Mouse (Mus musculus) forebrain, embryonic 15.5 days (tissue): ENCODE data around the gene Ap3b1. TPM values are rescaled to one million over a fixed set of nuclear protein-coding genes. Genes with fewer than 3 reads are reported as not detected.
A peak's percentile ranks its signal among the peaks of the same experiment; 100 is the strongest.

Source experiments
- ATAC-seq: fragments of 200-750 bp; cut with Nextera tagmentation; replicated peaks from 2 replicates; pipeline ENCODE4 v1.8.0; 2017; ENCODE audit warnings: mild to moderate bottlenecking, moderate TSS enrichment, moderate library complexity
- H3K27ac ChIP-seq: fragments of 300-500 bp; sonication (generic); replicated peaks from 2 replicates; pipeline ENCODE4 v1.5.1; 2015; ENCODE audit warnings: mild to moderate bottlenecking, inconsistent platforms
- H3K27me3 ChIP-seq: fragments of 300-500 bp; sonication (generic); 2 replicates; pipeline ENCODE4 v1.6.1; 2015; ENCODE audit warnings: inconsistent platforms
- H3K36me3 ChIP-seq: fragments of 300-500 bp; sonication (generic); 2 replicates; pipeline ENCODE4 v1.6.1; 2015; ENCODE audit warnings: mild to moderate bottlenecking, inconsistent platforms
- H3K4me1 ChIP-seq: fragments of 300-500 bp; sonication (generic); 2 replicates; pipeline ENCODE4 v1.6.1; 2015; ENCODE audit warnings: inconsistent platforms
- H3K4me2 ChIP-seq: fragments of 300-500 bp; sonication (generic); replicated peaks from 2 replicates; pipeline ENCODE4 v1.6.1; 2015; ENCODE audit warnings: mild to moderate bottlenecking, inconsistent platforms
- H3K4me3 ChIP-seq: fragments of 300-500 bp; sonication (generic); 2 replicates; pipeline ENCODE4 v1.5.1; 2015; ENCODE audit warnings: mild to moderate bottlenecking, inconsistent platforms
- H3K9ac ChIP-seq: fragments of 300-500 bp; sonication (generic); replicated peaks from 2 replicates; pipeline ENCODE4 v1.6.1; 2015; ENCODE audit warnings: mild to moderate bottlenecking, inconsistent platforms
- H3K9me3 ChIP-seq: fragments of 300-500 bp; sonication (generic); 2 replicates; pipeline ENCODE4 v1.6.1; 2016; ENCODE audit warnings: inconsistent platforms
- WGBS: fragments of 180-500 bp; shearing (Covaris S2); methylation state at CpG from one replicate; pipeline ENCODE4 v1.1.7; 2015; ENCODE audit warnings: mixed read lengths; 5-methylcytosine and 5-hydroxymethylcytosine counted together
- polyA plus RNA-seq: library from polyadenylated mRNA; unstranded; fragments of >200 nt; fragmentation: Nextera tagmentation; extraction: Ambion mirVana; gene quantifications from 2 replicates; pipeline ENCODE4 v1.2.1, GENCODE M21; 2015

Ap3b1 gene
- polyA plus RNA-seq, 1 experiment from 2014 or later, result 34.3 TPM

DNA sequence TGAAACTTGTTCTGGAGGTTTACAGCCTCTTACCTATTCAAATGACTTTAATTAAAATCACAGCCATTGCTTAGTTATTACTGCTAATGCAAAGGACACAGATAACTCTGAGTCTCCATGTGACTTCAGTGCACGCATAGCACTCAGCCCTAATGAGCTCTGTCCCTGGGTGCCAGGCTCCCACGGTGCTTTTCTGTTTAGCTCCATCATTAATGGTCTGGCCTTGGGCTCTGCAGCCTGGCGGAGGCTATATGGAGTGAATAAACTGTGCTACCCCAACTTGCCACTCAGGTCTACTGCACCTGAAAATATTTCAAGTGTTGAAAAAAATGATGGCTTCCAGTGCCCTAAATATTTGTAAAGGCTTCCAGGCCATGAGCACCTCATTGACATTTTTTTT, 190.8 kb downstream of the Ap3b1 start:
- H3K9me3 ChIP-seq, result no peaks in the 10 kb centered on the region
- peaks cover 4% of the 10 kb centered on the region; the same call in 1 of the 2 replicates for H3K27me3 ChIP-seq
- WGBS, result 9% methylated on average over 3 of the region's 3 CpGs
- H3K4me2 ChIP-seq, result no peak overlapping the region
- no peak overlapping the region for H3K27ac ChIP-seq
- no peak overlapping the region for H3K9ac ChIP-seq
- no peak overlapping the region for H3K4me3 ChIP-seq
- H3K4me1 ChIP-seq, result peaks cover 41% of the 10 kb centered on the region
- H3K36me3 ChIP-seq, result no peaks in the 10 kb centered on the region
- peak; percentile 82 for ATAC-seq

DNA sequence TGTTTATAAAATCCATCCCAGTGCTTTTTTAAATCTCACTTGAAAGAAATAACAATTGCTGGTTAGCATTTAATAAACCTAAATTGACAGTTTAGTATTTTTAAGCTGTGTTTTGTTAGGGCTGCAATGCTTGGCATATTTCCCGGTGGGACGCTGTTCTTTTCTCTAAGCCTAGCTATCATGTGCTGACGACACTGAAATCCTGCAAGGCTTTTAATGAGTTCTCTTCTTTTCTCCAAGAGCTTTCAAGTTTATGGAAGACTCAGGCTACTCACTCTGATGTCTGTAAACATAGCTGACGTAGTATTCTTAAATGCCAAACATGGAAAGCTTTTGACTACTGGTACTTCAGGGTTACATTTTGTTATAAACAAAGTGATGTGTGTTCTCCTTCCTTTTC, 191.3 kb downstream of the Ap3b1 start:
- ATAC-seq, result peak; percentile 49
- no peaks in the 10 kb centered on the region for H3K9me3 ChIP-seq
- H3K4me2 ChIP-seq, result no peak overlapping the region
- peaks cover 38% of the 10 kb centered on the region for H3K4me1 ChIP-seq
- peaks cover 4% of the 10 kb centered on the region; the same call in 1 of the 2 replicates for H3K27me3 ChIP-seq
- no peak overlapping the region for H3K9ac ChIP-seq
- no peak overlapping the region for H3K27ac ChIP-seq
- no peak overlapping the region for H3K4me3 ChIP-seq
- no peaks in the 10 kb centered on the region for H3K36me3 ChIP-seq
- WGBS, result 8% methylated on average over 4 of the region's 4 CpGs

- Histone ChIP-seq H3K36me3 (no peaks in the 10 kb centered on the region), H3K27ac (no peak overlapping the region), H3K9ac (no peak overlapping the region), H3K4me3 (no peak overlapping the region), H3K27me3 (peaks cover 4% of the 10 kb centered on the region; the same call in 1 of the 2 replicates), H3K9me3 (no peaks in the 10 kb centered on the region), H3K4me2 (no peak overlapping the region), H3K4me1 (peaks cover 26% of the 10 kb centered on the region)
- 2% methylated on average over 3 of the region's 3 CpGs for WGBS
- ATAC-seq, result peak; percentile 80; the same call in 1 of the 2 replicates
Observed at GRCm38 (mm10) chr13:94560011-94560410, 201.3 kb downstream of the Ap3b1 start.

GRCm38 (mm10) chr13:94560878-94561277, 202.1 kb downstream of the Ap3b1 start:
- no peaks in the 10 kb centered on the region for H3K9me3 ChIP-seq
- H3K4me2 ChIP-seq, result no peak overlapping the region
- no peak overlapping the region for H3K27ac ChIP-seq
- 26% methylated on average over 11 of the region's 11 CpGs for WGBS
- no peak overlapping the region for H3K4me3 ChIP-seq
- H3K9ac ChIP-seq, result no peak overlapping the region
- ATAC-seq, result no peak
- H3K4me1 ChIP-seq, result peaks cover 35% of the 10 kb centered on the region
- no peaks in the 10 kb centered on the region for H3K36me3 ChIP-seq
- H3K27me3 ChIP-seq, result peaks cover 4% of the 10 kb centered on the region; the same call in 1 of the 2 replicates

DNA sequence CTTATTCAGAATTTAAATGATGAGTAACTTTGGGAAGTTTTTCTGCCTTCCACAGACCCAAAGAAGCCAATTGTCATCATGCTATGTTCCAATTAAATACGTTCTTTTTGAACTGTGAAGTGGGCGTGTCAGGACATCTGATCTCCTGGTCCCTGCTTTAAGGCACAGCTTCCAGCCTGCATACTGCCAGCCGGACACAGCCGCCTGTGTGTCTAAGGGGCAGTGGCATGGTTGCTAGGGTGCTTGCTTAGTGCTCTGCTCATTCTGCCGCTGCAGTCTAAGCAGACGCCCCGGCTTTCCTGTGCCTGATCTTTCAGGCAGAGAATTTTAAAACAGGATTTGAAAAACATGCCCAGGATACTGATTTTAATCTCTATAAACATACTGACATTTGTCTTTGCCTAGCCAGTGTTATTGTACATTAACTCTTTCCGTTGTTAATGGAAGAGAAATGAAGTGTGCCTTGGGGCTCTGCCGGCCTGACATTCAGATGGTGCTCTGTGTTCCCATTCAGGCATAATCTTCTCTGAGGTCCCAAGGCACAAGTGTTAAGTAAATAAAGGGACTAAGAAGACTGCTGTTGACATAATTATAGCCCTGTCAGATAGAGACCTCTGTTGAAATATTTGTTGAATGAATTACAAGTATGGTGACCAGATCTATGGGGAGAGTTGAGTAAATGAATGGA, 204.0 kb downstream of the Ap3b1 start:
- Histone ChIP-seq H3K4me1 (peaks cover 36% of the 10 kb centered on the region), H3K27ac (no peak overlapping the region), H3K36me3 (no peaks in the 10 kb centered on the region), H3K27me3 (peaks cover 4% of the 10 kb centered on the region; the same call in 1 of the 2 replicates), H3K4me2 (no peak overlapping the region), H3K4me3 (no peak overlapping the region), H3K9ac (no peak overlapping the region), H3K9me3 (no peaks in the 10 kb centered on the region)
- 28% methylated on average over 9 of the region's 9 CpGs for WGBS
- 0 out of 2 replicates have a peak, but pooled peaks have one; percentile 31 for ATAC-seq

DNA sequence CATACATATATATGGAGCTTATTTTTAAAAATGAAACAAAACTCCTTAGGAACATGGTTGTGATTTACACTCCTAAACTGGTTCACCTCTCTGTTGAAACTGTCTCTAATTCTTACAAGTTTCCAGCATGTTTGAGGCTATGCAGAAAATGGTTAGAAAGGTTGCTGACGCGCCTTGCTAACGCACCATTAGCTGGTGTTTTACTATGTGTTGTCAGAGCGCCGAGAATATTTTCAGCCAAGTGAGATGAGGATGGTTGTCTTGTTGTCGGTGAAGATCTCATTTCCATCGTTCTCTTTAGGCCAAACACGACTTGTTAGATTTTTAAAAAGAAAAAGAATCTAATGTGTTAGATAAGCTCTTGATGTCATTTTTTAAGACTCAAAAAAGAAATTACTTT, 205.1 kb downstream of the Ap3b1 start:
- WGBS, result 49% methylated on average over 8 of the region's 8 CpGs
- no peak overlapping the region for H3K4me3 ChIP-seq
- peaks cover 4% of the 10 kb centered on the region; the same call in 1 of the 2 replicates for H3K27me3 ChIP-seq
- no peak overlapping the region for H3K4me2 ChIP-seq
- H3K9ac ChIP-seq, result no peak overlapping the region
- peaks cover 36% of the 10 kb centered on the region for H3K4me1 ChIP-seq
- H3K27ac ChIP-seq, result no peak overlapping the region
- no peak for ATAC-seq
- no peaks in the 10 kb centered on the region for H3K36me3 ChIP-seq
- no peaks in the 10 kb centered on the region for H3K9me3 ChIP-seq

- no peak overlapping the region for H3K4me3 ChIP-seq
- peak overlapping the region; percentile 29; the same call in 1 of the 2 replicates for H3K27ac ChIP-seq
- H3K4me2 ChIP-seq, result 0 out of 2 replicates have a peak overlapping the region, but pooled peaks have one; percentile 3
- peaks cover 4% of the 10 kb centered on the region; the same call in 1 of the 2 replicates for H3K27me3 ChIP-seq
- peak; percentile 24; the same call in 1 of the 2 replicates for ATAC-seq
- peaks cover 36% of the 10 kb centered on the region for H3K4me1 ChIP-seq
- WGBS, result 12% methylated on average over 13 of the region's 13 CpGs
- H3K36me3 ChIP-seq, result no peaks in the 10 kb centered on the region
- no peak overlapping the region for H3K9ac ChIP-seq
- H3K9me3 ChIP-seq, result no peaks in the 10 kb centered on the region
Observed at GRCm38 (mm10) chr13:94564351-94564994, 205.7 kb downstream of the Ap3b1 start.

DNA sequence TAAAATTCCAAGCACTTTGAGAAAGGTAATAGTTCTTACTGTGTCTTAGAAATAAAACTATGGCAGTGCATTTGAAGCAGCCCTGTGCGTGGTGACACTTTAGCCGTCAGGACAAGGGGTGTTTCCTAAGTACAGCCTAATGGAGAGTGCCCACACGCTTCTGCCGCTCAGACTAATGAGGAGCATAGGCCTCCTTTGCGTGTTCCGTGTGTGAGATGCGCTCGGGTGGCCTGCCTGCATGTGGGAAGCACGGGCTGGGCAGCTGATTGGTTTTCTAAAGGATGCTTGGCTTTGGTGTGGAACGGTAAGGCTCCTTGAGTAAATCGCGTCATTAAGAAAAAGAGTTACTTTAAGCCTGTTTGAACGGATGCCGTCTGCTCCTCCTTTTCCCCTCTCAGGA, 206.4 kb downstream of the Ap3b1 start:
- no peak for ATAC-seq
- H3K9ac ChIP-seq, result no peak overlapping the region
- H3K27ac ChIP-seq, result peak overlapping the region; percentile 25
- H3K4me1 ChIP-seq, result peaks cover 36% of the 10 kb centered on the region
- no peak overlapping the region for H3K4me2 ChIP-seq
- peaks cover 4% of the 10 kb centered on the region; the same call in 1 of the 2 replicates for H3K27me3 ChIP-seq
- no peaks in the 10 kb centered on the region for H3K9me3 ChIP-seq
- no peaks in the 10 kb centered on the region for H3K36me3 ChIP-seq
- no peak overlapping the region for H3K4me3 ChIP-seq
- WGBS, result 52% methylated on average over 14 of the region's 14 CpGs

DNA sequence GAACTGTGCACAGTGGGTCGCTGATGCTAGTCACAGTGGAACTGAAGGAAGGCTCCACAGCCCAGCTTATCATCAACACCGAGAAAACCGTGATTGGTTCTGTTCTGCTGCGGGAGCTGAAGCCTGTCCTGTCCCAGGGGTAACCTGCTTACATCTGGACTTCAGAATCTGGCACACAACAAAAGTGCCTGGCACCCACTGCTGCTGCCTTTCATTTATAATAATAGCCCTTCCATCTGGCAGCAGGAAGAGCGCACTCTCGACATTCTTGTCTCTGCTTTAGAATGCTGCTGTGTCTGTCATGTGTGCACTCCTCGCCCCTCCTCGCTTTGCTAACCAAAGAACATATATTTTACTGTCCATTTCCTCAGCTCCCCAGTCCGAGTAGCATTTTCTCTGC, 206.9 kb downstream of the Ap3b1 start:
- no peak overlapping the region for H3K4me2 ChIP-seq
- no peaks in the 10 kb centered on the region for H3K9me3 ChIP-seq
- ATAC-seq, result no peak; the same call in 1 of the 2 replicates
- no peak overlapping the region for H3K9ac ChIP-seq
- 46% methylated on average over 9 of the region's 9 CpGs for WGBS
- peak overlapping the region; percentile 25 for H3K27ac ChIP-seq
- no peaks in the 10 kb centered on the region for H3K36me3 ChIP-seq
- H3K27me3 ChIP-seq, result peaks cover 4% of the 10 kb centered on the region; the same call in 1 of the 2 replicates
- peaks cover 36% of the 10 kb centered on the region for H3K4me1 ChIP-seq
- H3K4me3 ChIP-seq, result no peak overlapping the region

GRCm38 (mm10) chr13:94567739-94568138, 209.0 kb downstream of the Ap3b1 start:
- 76% methylated on average over 6 of the region's 6 CpGs for WGBS
- no peak overlapping the region for H3K9ac ChIP-seq
- peaks cover 4% of the 10 kb centered on the region; the same call in 1 of the 2 replicates for H3K27me3 ChIP-seq
- no peak overlapping the region for H3K4me3 ChIP-seq
- H3K36me3 ChIP-seq, result no peaks in the 10 kb centered on the region
- peaks cover 27% of the 10 kb centered on the region for H3K4me1 ChIP-seq
- ATAC-seq, result no peak
- H3K4me2 ChIP-seq, result no peak overlapping the region
- H3K9me3 ChIP-seq, result no peaks in the 10 kb centered on the region
- no peak overlapping the region for H3K27ac ChIP-seq

GRCm38 (mm10) chr13:94571001-94571400, 212.2 kb downstream of the Ap3b1 start:
- H3K9me3 ChIP-seq, result no peaks in the 10 kb centered on the region
- no peak overlapping the region for H3K9ac ChIP-seq
- H3K27ac ChIP-seq, result no peak overlapping the region
- H3K4me3 ChIP-seq, result no peak overlapping the region
- no peaks in the 10 kb centered on the region for H3K36me3 ChIP-seq
- no peak overlapping the region for H3K4me2 ChIP-seq
- no peaks in the 10 kb centered on the region for H3K27me3 ChIP-seq
- no peak for ATAC-seq
- H3K4me1 ChIP-seq, result peaks cover 14% of the 10 kb centered on the region
- 85% methylated on average over 10 of the region's 10 CpGs for WGBS

- H3K9me3 ChIP-seq, result no peaks in the 10 kb centered on the region
- H3K4me2 ChIP-seq, result no peak overlapping the region
- no peak for ATAC-seq
- H3K36me3 ChIP-seq, result no peaks in the 10 kb centered on the region
- no peak overlapping the region for H3K27ac ChIP-seq
- 80% methylated on average over 8 of the region's 8 CpGs for WGBS
- H3K4me3 ChIP-seq, result no peak overlapping the region
- no peak overlapping the region for H3K9ac ChIP-seq
- peaks cover 27% of the 10 kb centered on the region for H3K4me1 ChIP-seq
- no peaks in the 10 kb centered on the region for H3K27me3 ChIP-seq
Observed at GRCm38 (mm10) chr13:94573356-94573755, 214.6 kb downstream of the Ap3b1 start.
